Mouse (Mus musculus) MEL (cell line): ENCODE measurements at regions not wholly inside any gene's neighbourhood (a gene's known extent, or its start where the extent isn't known, plus 50 kb on each side); places are given as distances from the start of the nearest gene placed in this dataset.

ENCODE experiments used
- DNase-seq: peaks from one replicate; pipeline ENCODE4 v3.0.0; 2011; ENCODE audit warnings: low read depth, low spot score
- H3K27ac ChIP-seq: 2 replicates; pipeline ENCODE4 v1.5.1; 2012; ENCODE audit warnings: low read depth, mild to moderate bottlenecking, control low read depth, low read length, moderate library complexity; ENCODE audit not compliant: control insufficient read depth
- H3K27me3 ChIP-seq, 2 experiments: fragments of 150-350 bp in 1 of 2; sonication (generic) in 1 of 2; 2 replicates each; pipeline ENCODE4 v1.6.1; 2012; ENCODE audit warnings: low read length in 2 of 2, mild to moderate bottlenecking in 2 of 2, improper control_type of control experiment in 1 of 2, moderate library complexity in 1 of 2; ENCODE audit not compliant: insufficient read depth in 2 of 2, control insufficient read depth in 1 of 2
- H3K36me3 ChIP-seq, 2 experiments: 2 replicates each; pipeline ENCODE4 v1.6.1; 2012 to 2014; ENCODE audit warnings: low read length in 2 of 2, improper control_type of control experiment in 1 of 2, inconsistent platforms in 1 of 2, mild to moderate bottlenecking in 1 of 2; ENCODE audit not compliant: insufficient read depth in 2 of 2, control insufficient read depth in 1 of 2
- H3K4me1 ChIP-seq, 2 experiments: fragments of 150-350 bp in 1 of 2; sonication (generic) in 1 of 2; 2 replicates each; pipeline ENCODE4 v1.6.1; 2012; ENCODE audit warnings: low read length in 2 of 2, improper control_type of control experiment in 1 of 2, mild to moderate bottlenecking in 1 of 2; ENCODE audit not compliant: insufficient read depth in 2 of 2, control insufficient read depth in 1 of 2
- H3K4me3 ChIP-seq, 2 experiments: fragments of 150-350 bp in 1 of 2; sonication (generic) in 1 of 2; 2 replicates each; pipeline ENCODE4 v1.5.1; 2012; ENCODE audit warnings: low read depth in 2 of 2, low read length in 2 of 2, mild to moderate bottlenecking in 2 of 2, moderate library complexity in 2 of 2, control low read depth in 1 of 2, improper control_type of control experiment in 1 of 2; ENCODE audit not compliant: control insufficient read depth in 1 of 2, insufficient read depth in 1 of 2
- H3K79me2 ChIP-seq: 2 replicates; pipeline ENCODE4 v1.6.1; 2012; ENCODE audit warnings: mild to moderate bottlenecking, low read length, moderate library complexity; ENCODE audit not compliant: control insufficient read depth, poor library complexity, insufficient read depth
- H3K9ac ChIP-seq: 2 replicates; pipeline ENCODE4 v1.6.1; 2012; ENCODE audit warnings: low read depth, mild to moderate bottlenecking, control low read depth, low read length, moderate library complexity; ENCODE audit not compliant: control insufficient read depth, poor library complexity, severe bottlenecking
- H3K9me3 ChIP-seq: fragments of 150-350 bp; sonication (generic); replicated peaks from 2 replicates; pipeline ENCODE4 v1.6.1; 2012; ENCODE audit warnings: mild to moderate bottlenecking, low read length, improper control_type of control experiment, moderate library complexity; ENCODE audit not compliant: insufficient read depth
- BHLHE40 ChIP-seq: IDR thresholded peaks from 2 replicates; pipeline ENCODE4 v1.6.1; 2012; ENCODE audit warnings: low read depth, mild to moderate bottlenecking, inconsistent platforms, low read length, improper control_type of control experiment, borderline replicate concordance
- CHD1 ChIP-seq: IDR thresholded peaks from 2 replicates; pipeline ENCODE4 v1.6.1; 2012; ENCODE audit warnings: low read depth, mild to moderate bottlenecking, inconsistent platforms, low read length, improper control_type of control experiment
- CHD2 ChIP-seq: IDR thresholded peaks from 2 replicates; pipeline ENCODE4 v1.6.1; 2011; ENCODE audit warnings: low read length, improper control_type of control experiment
- CTCF ChIP-seq, 3 experiments: IDR thresholded peaks in 2 of 3; conservative IDR thresholded peaks in 1 of 3; 2 replicates each; pipeline ENCODE4 v1.5.1; 2011 to 2012; ENCODE audit warnings: low read length in 3 of 3, low read depth in 2 of 3, mild to moderate bottlenecking in 2 of 3, improper control_type of control experiment in 1 of 3, inconsistent platforms in 1 of 3, mixed read lengths in 1 of 3, moderate library complexity in 1 of 3; ENCODE audit not compliant: control insufficient read depth in 1 of 3, insufficient read depth in 1 of 3, poor library complexity in 1 of 3, severe bottlenecking in 1 of 3
- E2F4 ChIP-seq: IDR thresholded peaks from 2 replicates; pipeline ENCODE4 v1.6.1; 2011; ENCODE audit warnings: low read depth, low read length, improper control_type of control experiment, borderline replicate concordance
- ELF1 ChIP-seq: IDR thresholded peaks from 2 replicates; pipeline ENCODE4 v1.6.1; 2014; ENCODE audit warnings: low read depth, mild to moderate bottlenecking, inconsistent platforms, low read length, improper control_type of control experiment, moderate library complexity
- EP300 ChIP-seq, 2 experiments: IDR thresholded peaks; 2 replicates each; pipeline ENCODE4 v1.6.1; 2011; ENCODE audit warnings: improper control_type of control experiment in 2 of 2, low read length in 2 of 2, low read depth in 1 of 2, mild to moderate bottlenecking in 1 of 2
- ETS1 ChIP-seq: IDR thresholded peaks from 2 replicates; pipeline ENCODE4 v1.6.1; 2012; ENCODE audit warnings: low read depth, mild to moderate bottlenecking, inconsistent platforms, low read length, improper control_type of control experiment, moderate library complexity
- GABPA ChIP-seq: IDR thresholded peaks from 2 replicates; pipeline ENCODE4 v1.6.1; 2012; ENCODE audit warnings: low read depth, mild to moderate bottlenecking, inconsistent platforms, low read length, improper control_type of control experiment, moderate library complexity
- GATA1 ChIP-seq: IDR thresholded peaks from 2 replicates; pipeline ENCODE4 v1.6.1; 2011; ENCODE audit warnings: low read depth, low read length, improper control_type of control experiment
- HCFC1 ChIP-seq: IDR thresholded peaks from 2 replicates; pipeline ENCODE4 v1.6.1; 2012; ENCODE audit warnings: low read depth, mild to moderate bottlenecking, inconsistent platforms, low read length, improper control_type of control experiment, moderate library complexity
- JUND ChIP-seq: IDR thresholded peaks from 2 replicates; pipeline ENCODE4 v1.6.1; 2011; ENCODE audit warnings: low read depth, mild to moderate bottlenecking, improper control_type of control experiment, low read length
- KAT2A ChIP-seq: conservative IDR thresholded peaks from 2 replicates; pipeline ENCODE4 v1.6.1; 2012; ENCODE audit warnings: low read depth, low read length, improper control_type of control experiment, inconsistent platforms
- MAFK ChIP-seq: IDR thresholded peaks from 2 replicates; pipeline ENCODE4 v1.6.1; 2011; ENCODE audit warnings: low read depth, mild to moderate bottlenecking, low read length, improper control_type of control experiment, borderline replicate concordance
- MAX ChIP-seq: IDR thresholded peaks from 2 replicates; pipeline ENCODE4 v1.6.1; 2011; ENCODE audit warnings: low read length, improper control_type of control experiment
- MAZ ChIP-seq: IDR thresholded peaks from 2 replicates; pipeline ENCODE4 v1.6.1; 2012; ENCODE audit warnings: low read depth, mild to moderate bottlenecking, inconsistent platforms, low read length, improper control_type of control experiment
- MXI1 ChIP-seq: IDR thresholded peaks from 2 replicates; pipeline ENCODE4 v1.6.1; 2011; ENCODE audit warnings: mild to moderate bottlenecking, low read depth, low read length, improper control_type of control experiment
- MYB ChIP-seq: IDR thresholded peaks from 2 replicates; pipeline ENCODE4 v1.6.1; 2011; ENCODE audit warnings: mild to moderate bottlenecking, low read depth, low read length, improper control_type of control experiment
- NELFE ChIP-seq: IDR thresholded peaks from 2 replicates; pipeline ENCODE4 v1.6.1; 2011; ENCODE audit warnings: low read depth, low read length, improper control_type of control experiment
- NRF1 ChIP-seq: IDR thresholded peaks from 2 replicates; pipeline ENCODE4 v1.6.1; 2014; ENCODE audit warnings: low read depth, mild to moderate bottlenecking, inconsistent platforms, low read length, improper control_type of control experiment, moderate library complexity; ENCODE audit not compliant: poor library complexity, insufficient read depth, severe bottlenecking
- TAL1 ChIP-seq: IDR thresholded peaks from 2 replicates; pipeline ENCODE4 v1.6.1; 2012; ENCODE audit warnings: mild to moderate bottlenecking, inconsistent platforms, low read length, moderate library complexity, mixed read lengths
- TBP ChIP-seq: IDR thresholded peaks from 2 replicates; pipeline ENCODE4 v1.8.0; 2011; ENCODE audit warnings: low read depth, low read length, improper control_type of control experiment
- TCF12 ChIP-seq: IDR thresholded peaks from 2 replicates; pipeline ENCODE4 v1.6.1; 2014; ENCODE audit warnings: low read depth, mild to moderate bottlenecking, inconsistent platforms, low read length, improper control_type of control experiment, moderate library complexity
- UBTF ChIP-seq: IDR thresholded peaks from 2 replicates; pipeline ENCODE4 v1.6.1; 2012; ENCODE audit warnings: low read depth, mild to moderate bottlenecking, inconsistent platforms, low read length, improper control_type of control experiment, moderate library complexity, borderline replicate concordance; ENCODE audit not compliant: insufficient read depth
- USF1 ChIP-seq: IDR thresholded peaks from 2 replicates; pipeline ENCODE4 v1.6.1; 2014; ENCODE audit warnings: low read depth, mild to moderate bottlenecking, inconsistent platforms, low read length, improper control_type of control experiment, moderate library complexity
- ZC3H11A ChIP-seq: IDR thresholded peaks from 2 replicates; pipeline ENCODE4 v1.6.1; 2012; ENCODE audit warnings: low read depth, mild to moderate bottlenecking, inconsistent platforms, low read length, improper control_type of control experiment
- ZKSCAN1 ChIP-seq: IDR thresholded peaks from 2 replicates; pipeline ENCODE4 v1.6.1; 2012; ENCODE audit warnings: low read depth, mild to moderate bottlenecking, inconsistent platforms, low read length, improper control_type of control experiment, moderate library complexity
- ZMIZ1 ChIP-seq: IDR thresholded peaks from 2 replicates; pipeline ENCODE4 v1.6.1; 2012; ENCODE audit warnings: low read depth, mild to moderate bottlenecking, inconsistent platforms, low read length, improper control_type of control experiment, moderate library complexity
- ZNF384 ChIP-seq: IDR thresholded peaks from 2 replicates; pipeline ENCODE4 v1.6.1; 2012; ENCODE audit warnings: low read depth, mild to moderate bottlenecking, inconsistent platforms, low read length, improper control_type of control experiment

DNA sequence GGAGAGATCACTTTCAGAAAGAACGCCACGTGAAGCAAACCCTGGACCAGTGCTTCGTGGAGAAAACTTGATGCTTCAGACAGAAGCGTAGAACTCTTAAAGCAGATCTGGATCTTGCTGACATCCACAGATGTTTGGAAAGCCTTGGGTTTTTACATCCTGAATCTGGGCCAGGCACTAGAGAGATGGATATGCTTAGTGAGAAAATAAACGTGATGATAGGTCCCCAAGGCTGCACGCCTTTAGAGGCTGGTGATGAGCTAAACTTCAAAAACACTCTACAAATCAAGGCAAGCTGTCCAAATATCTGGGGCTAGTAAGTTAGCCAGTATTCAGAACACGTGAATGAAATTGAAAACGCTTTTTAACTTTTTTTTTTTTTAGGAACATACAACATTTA lies 236.7 kb downstream of the Cog6 start:
- no peak for DNase-seq
- TF ChIP-seq JUND = no peak
- no peak for TF ChIP-seq ZMIZ1
- TF ChIP-seq MAX = no peak
- TF ChIP-seq CHD1 = no peak
- TF ChIP-seq ELF1 = no peak
- TF ChIP-seq NELFE = no peak
- TF ChIP-seq MYB = no peak
- TF ChIP-seq TCF12 = no peak
- TF ChIP-seq ETS1 = no peak
- no peak for TF ChIP-seq CTCF (IDR thresholded peaks at IDR 0.05 in 2 of 3, conservative IDR thresholded peaks at IDR 0.05 in 1 of 3; ENCODE audit: control insufficient read depth in 1 of 3, insufficient read depth in 1 of 3, low read depth in 2 of 3, low read length in 3 of 3, poor library complexity in 1 of 3, severe bottlenecking in 1 of 3)
- no peak for TF ChIP-seq TBP
- no peak for TF ChIP-seq MAFK
- no peak for TF ChIP-seq TAL1
- no peak for TF ChIP-seq UBTF
- no peak for TF ChIP-seq HCFC1
- TF ChIP-seq MXI1 = no peak
- TF ChIP-seq MAZ = no peak
- TF ChIP-seq ZNF384 = no peak
- Histone ChIP-seq H3K79me2 (no peaks in the 10 kb centered on the region), H3K27ac (no peak overlapping the region), H3K27me3 (no peaks in the 10 kb centered on the region), H3K9ac (no peak overlapping the region), H3K36me3 (no peaks in the 10 kb centered on the region), H3K9me3 (no peaks in the 10 kb centered on the region), H3K4me1 (no peaks in the 10 kb centered on the region), H3K4me3 (no peak overlapping the region)

GRCm38 (mm10) chr3:52775875-52776274 lies 241.2 kb downstream of the Cog6 start:
- Histone ChIP-seq H3K36me3 (no peaks in the 10 kb centered on the region), H3K4me1 (no peaks in the 10 kb centered on the region), H3K9me3 (no peaks in the 10 kb centered on the region), H3K27ac (no peak overlapping the region), H3K4me3 (no peak overlapping the region), H3K27me3 (no peaks in the 10 kb centered on the region), H3K9ac (no peak overlapping the region), H3K79me2 (no peaks in the 10 kb centered on the region)
- no peak for TF ChIP-seq TBP
- no peak for TF ChIP-seq GABPA
- TF ChIP-seq NELFE = no peak
- no peak for TF ChIP-seq E2F4
- no peak for TF ChIP-seq USF1
- no peak for TF ChIP-seq BHLHE40
- TF ChIP-seq CHD2 = no peak
- no peak for TF ChIP-seq ZKSCAN1
- TF ChIP-seq MXI1 = no peak
- TF ChIP-seq KAT2A = no peak
- TF ChIP-seq GATA1 = no peak
- no peak for TF ChIP-seq ZC3H11A
- TF ChIP-seq CTCF (IDR thresholded peaks at IDR 0.05 in 2 of 3, conservative IDR thresholded peaks at IDR 0.05 in 1 of 3; ENCODE audit: control insufficient read depth in 1 of 3, insufficient read depth in 1 of 3, low read depth in 2 of 3, low read length in 3 of 3, poor library complexity in 1 of 3, severe bottlenecking in 1 of 3) = no peak
- no peak for TF ChIP-seq ZMIZ1
- TF ChIP-seq EP300 (IDR thresholded peaks at IDR 0.05; ENCODE audit: low read depth in 1 of 2, low read length in 2 of 2) = no peak
- no peak for TF ChIP-seq TCF12
- no peak for TF ChIP-seq MAX
- no peak for TF ChIP-seq NRF1
- TF ChIP-seq TAL1 = no peak
- TF ChIP-seq MAFK = no peak
- no peak for DNase-seq
